Mouse (Mus musculus): ENCODE results near the gene Neto2. TPM values are rescaled to one million over a fixed set of nuclear protein-coding genes. Genes with fewer than 3 reads are reported as not detected.
"Not testable (repeated sequence)": the region's sequence is repeated elsewhere in the genome, so short reads cannot be mapped to it uniquely, and the experiment has no call there.

The Neto2 gene
- polyA plus RNA-seq, 1 experiment: 1.4 TPM

DNA sequence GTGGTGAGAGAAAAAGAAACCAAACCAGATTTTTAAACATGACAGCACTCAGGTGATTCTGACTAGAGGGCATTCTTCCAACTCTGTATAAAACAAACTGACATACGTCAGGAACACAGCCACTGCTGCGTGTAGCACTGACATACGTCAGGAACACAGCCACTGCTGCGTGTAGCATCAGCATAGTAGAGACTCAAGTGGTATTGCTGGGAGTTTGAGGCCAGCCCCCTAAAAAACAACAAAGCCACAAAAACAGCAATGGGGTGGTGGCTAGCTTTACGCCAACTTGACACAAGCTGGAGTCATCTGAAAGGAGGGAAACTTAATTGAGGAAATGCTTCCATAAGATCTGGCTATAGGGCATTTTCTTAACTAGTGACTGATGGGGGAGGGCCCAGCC, 77.5 kb downstream of the Neto2 start:
- Histone ChIP-seq H3K36me3 (ENCODE audit: control insufficient read depth, insufficient read depth, low read length) (no peaks in the 10 kb centered on the region), H3K27me3 (ENCODE audit: control insufficient read depth, insufficient read depth, low read length) (no peaks in the 10 kb centered on the region), H3K4me3 (ENCODE audit: control insufficient read depth, low read depth, low read length) (no peak overlapping the region), H3K4me1 (ENCODE audit: control insufficient read depth, insufficient read depth, low read length) (no peaks in the 10 kb centered on the region), H3K27ac (ENCODE audit: control insufficient read depth, insufficient read depth, low read depth, low read length) (no peak overlapping the region)
- TF ChIP-seq CTCF (IDR thresholded peaks at IDR 0.05; ENCODE audit: control insufficient read depth, insufficient read depth, insufficient replicate concordance, low read depth, low read length): no peak
- TF ChIP-seq POLR2A (IDR thresholded peaks at IDR 0.05; ENCODE audit: control insufficient read depth, low read depth, low read length): no peak

DNA sequence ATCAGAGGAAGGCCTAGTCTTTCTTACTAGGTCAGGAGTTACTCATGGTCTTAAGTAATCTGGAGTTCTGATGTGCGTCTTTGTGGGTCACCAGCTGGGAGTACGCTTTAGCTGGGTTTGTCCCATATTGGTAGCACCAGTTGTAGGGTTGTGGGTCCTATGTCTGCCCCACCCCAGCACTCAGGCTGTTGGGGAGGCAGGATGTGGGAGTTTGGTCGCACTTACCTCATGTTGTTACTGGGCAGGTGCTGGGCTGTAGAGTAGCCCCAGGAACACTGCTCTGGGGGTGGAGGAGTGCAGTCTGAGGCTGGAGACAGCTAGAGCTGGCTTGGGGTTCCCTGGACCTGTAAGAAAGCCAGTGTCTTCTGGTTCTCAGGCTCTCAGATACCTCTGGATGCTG, 81.9 kb downstream of the Neto2 start:
- Histone ChIP-seq H3K4me3 (ENCODE audit: control insufficient read depth, low read depth, low read length) (no peak overlapping the region), H3K27ac (ENCODE audit: control insufficient read depth, insufficient read depth, low read depth, low read length) (no peak overlapping the region), H3K4me1 (ENCODE audit: control insufficient read depth, insufficient read depth, low read length) (no peaks in the 10 kb centered on the region), H3K27me3 (ENCODE audit: control insufficient read depth, insufficient read depth, low read length) (no peaks in the 10 kb centered on the region), H3K36me3 (ENCODE audit: control insufficient read depth, insufficient read depth, low read length) (no peaks in the 10 kb centered on the region)
- no peak for TF ChIP-seq CTCF (IDR thresholded peaks at IDR 0.05; ENCODE audit: control insufficient read depth, insufficient read depth, insufficient replicate concordance, low read depth, low read length)
- no peak for TF ChIP-seq POLR2A (IDR thresholded peaks at IDR 0.05; ENCODE audit: control insufficient read depth, low read depth, low read length)

DNA sequence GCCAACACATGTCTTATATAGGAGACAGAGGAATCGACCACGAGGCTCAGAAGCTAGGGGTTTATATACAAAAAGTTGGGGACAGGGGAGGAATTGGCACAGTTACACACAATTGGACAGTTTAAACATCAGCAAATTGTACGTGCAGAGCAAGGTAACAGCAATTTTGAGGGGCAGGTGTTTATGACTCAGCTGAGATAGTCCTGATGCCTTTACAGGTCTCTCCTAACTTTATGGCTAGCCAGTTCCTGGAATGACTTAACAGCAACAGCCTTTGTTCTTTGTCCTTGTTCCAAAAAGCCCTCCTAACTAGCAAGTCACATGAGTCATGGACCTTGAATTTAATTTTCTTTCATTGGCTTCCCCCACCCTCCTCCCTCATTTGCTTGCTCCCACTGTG, 83.6 kb downstream of the Neto2 start:
- not testable (repeated sequence) for H3K27ac ChIP-seq (ENCODE audit: control insufficient read depth, insufficient read depth, low read depth, low read length); H3K4me3 ChIP-seq (ENCODE audit: control insufficient read depth, low read depth, low read length); H3K27me3 ChIP-seq (ENCODE audit: control insufficient read depth, insufficient read depth, low read length); H3K36me3 ChIP-seq (ENCODE audit: control insufficient read depth, insufficient read depth, low read length); H3K4me1 ChIP-seq (ENCODE audit: control insufficient read depth, insufficient read depth, low read length)

DNA sequence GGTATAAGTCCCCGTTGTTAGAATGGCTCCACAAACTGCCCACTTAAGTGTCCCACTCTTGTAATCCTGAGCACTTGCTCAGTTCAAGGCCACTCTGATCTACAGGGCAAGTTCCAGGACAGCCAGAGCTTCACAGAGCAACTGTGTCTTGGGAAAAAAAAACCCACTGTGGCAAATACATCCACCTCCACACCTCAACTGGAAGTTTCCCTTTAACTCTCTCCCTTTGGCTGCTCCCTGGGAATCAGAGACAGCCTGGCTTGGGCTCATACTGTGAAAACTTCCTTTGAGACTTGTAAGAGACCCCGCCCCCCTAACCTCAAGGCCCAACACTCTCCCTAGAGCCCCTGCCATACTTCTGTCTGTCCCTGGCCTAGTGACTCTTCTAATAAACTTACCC, 91.9 kb downstream of the Neto2 start:
- Histone ChIP-seq H3K27ac (ENCODE audit: control insufficient read depth, insufficient read depth, low read depth, low read length) (no peak overlapping the region), H3K4me3 (ENCODE audit: control insufficient read depth, low read depth, low read length) (no peak overlapping the region), H3K4me1 (ENCODE audit: control insufficient read depth, insufficient read depth, low read length) (no peaks in the 10 kb centered on the region), H3K27me3 (ENCODE audit: control insufficient read depth, insufficient read depth, low read length) (no peaks in the 10 kb centered on the region), H3K36me3 (ENCODE audit: control insufficient read depth, insufficient read depth, low read length) (no peaks in the 10 kb centered on the region)
- TF ChIP-seq CTCF (IDR thresholded peaks at IDR 0.05; ENCODE audit: control insufficient read depth, insufficient read depth, insufficient replicate concordance, low read depth, low read length) (no peak), POLR2A (IDR thresholded peaks at IDR 0.05; ENCODE audit: control insufficient read depth, low read depth, low read length) (no peak)

DNA sequence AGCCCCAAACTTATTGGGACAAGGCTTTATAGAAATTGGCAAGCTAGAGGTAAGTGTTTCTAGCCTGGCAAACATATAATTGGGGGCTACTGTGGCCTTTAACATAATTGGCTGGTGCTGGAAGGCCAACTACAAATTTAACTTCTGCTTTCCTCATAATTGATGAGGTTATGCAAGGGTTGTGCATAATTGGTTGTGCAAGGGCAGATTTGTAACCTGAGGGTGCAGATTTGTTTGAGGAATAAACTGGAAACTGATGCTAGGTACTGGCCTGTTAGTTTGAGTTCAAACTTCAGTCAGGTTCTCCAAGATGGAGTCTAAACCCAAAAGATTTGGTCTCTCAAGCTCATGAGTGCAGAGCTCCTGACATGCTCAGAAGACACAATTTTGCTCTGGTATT, 92.9 kb downstream of the Neto2 start:
- Histone ChIP-seq H3K27ac (ENCODE audit: control insufficient read depth, insufficient read depth, low read depth, low read length) (no peak overlapping the region), H3K4me3 (ENCODE audit: control insufficient read depth, low read depth, low read length) (no peak overlapping the region), H3K27me3 (ENCODE audit: control insufficient read depth, insufficient read depth, low read length) (no peaks in the 10 kb centered on the region), H3K36me3 (ENCODE audit: control insufficient read depth, insufficient read depth, low read length) (no peaks in the 10 kb centered on the region), H3K4me1 (ENCODE audit: control insufficient read depth, insufficient read depth, low read length) (no peaks in the 10 kb centered on the region)
- TF ChIP-seq CTCF (IDR thresholded peaks at IDR 0.05; ENCODE audit: control insufficient read depth, insufficient read depth, insufficient replicate concordance, low read depth, low read length) (no peak), POLR2A (IDR thresholded peaks at IDR 0.05; ENCODE audit: control insufficient read depth, low read depth, low read length) (no peak)

DNA sequence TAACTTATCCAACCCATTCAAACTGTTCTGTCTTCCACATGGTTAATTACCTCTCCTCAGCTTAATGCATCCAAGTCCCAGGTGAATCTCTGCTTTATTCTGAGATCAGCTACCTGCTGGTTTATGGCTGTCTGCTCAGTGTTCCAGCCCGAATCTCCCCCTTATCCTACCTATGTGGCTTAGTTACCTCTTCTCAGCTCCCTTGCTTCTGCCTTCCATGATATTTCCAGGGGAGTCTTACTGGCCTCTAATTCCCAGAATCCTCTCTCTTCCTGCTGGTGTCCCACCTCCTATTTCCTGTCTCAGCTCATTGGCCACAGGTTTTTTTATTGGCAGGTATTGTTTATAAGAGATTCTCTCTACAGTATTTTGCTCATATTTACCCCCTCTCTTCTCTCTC, 93.8 kb downstream of the Neto2 start:
- H3K36me3 ChIP-seq (ENCODE audit: control insufficient read depth, insufficient read depth, low read length): no peaks in the 10 kb centered on the region
- no peaks in the 10 kb centered on the region for H3K27me3 ChIP-seq (ENCODE audit: control insufficient read depth, insufficient read depth, low read length)
- no peaks in the 10 kb centered on the region for H3K4me1 ChIP-seq (ENCODE audit: control insufficient read depth, insufficient read depth, low read length)
- H3K4me3 ChIP-seq (ENCODE audit: control insufficient read depth, low read depth, low read length): no peak overlapping the region
- TF ChIP-seq CTCF (IDR thresholded peaks at IDR 0.05; ENCODE audit: control insufficient read depth, insufficient read depth, insufficient replicate concordance, low read depth, low read length) (no peak), POLR2A (IDR thresholded peaks at IDR 0.05; ENCODE audit: control insufficient read depth, low read depth, low read length) (no peak)
- no peak overlapping the region for H3K27ac ChIP-seq (ENCODE audit: control insufficient read depth, insufficient read depth, low read depth, low read length)

DNA sequence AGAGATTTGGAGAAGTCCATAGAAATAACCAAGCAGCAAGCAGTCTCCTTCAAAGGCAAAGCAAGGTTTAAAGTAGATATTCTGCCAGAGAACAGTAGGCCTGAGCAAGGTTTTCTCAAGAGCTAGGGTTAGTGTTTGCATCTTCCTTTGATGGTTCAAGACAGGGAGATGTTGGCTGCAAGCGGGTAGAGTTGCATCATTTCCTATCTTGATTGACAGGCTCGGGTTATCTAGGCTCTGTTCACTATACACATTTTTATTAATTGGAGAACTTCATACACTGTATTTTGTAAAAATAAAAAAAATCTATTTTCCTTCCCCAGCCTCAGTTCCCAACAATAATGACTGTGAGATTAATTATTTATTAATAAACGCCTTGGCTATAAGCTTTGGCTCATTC, 94.2 kb downstream of the Neto2 start:
- Histone ChIP-seq H3K27ac (ENCODE audit: control insufficient read depth, insufficient read depth, low read depth, low read length) (no peak overlapping the region), H3K4me1 (ENCODE audit: control insufficient read depth, insufficient read depth, low read length) (no peaks in the 10 kb centered on the region), H3K36me3 (ENCODE audit: control insufficient read depth, insufficient read depth, low read length) (no peaks in the 10 kb centered on the region), H3K4me3 (ENCODE audit: control insufficient read depth, low read depth, low read length) (no peak overlapping the region), H3K27me3 (ENCODE audit: control insufficient read depth, insufficient read depth, low read length) (no peaks in the 10 kb centered on the region)
- TF ChIP-seq CTCF (IDR thresholded peaks at IDR 0.05; ENCODE audit: control insufficient read depth, insufficient read depth, insufficient replicate concordance, low read depth, low read length) (no peak), POLR2A (IDR thresholded peaks at IDR 0.05; ENCODE audit: control insufficient read depth, low read depth, low read length) (no peak)

DNA sequence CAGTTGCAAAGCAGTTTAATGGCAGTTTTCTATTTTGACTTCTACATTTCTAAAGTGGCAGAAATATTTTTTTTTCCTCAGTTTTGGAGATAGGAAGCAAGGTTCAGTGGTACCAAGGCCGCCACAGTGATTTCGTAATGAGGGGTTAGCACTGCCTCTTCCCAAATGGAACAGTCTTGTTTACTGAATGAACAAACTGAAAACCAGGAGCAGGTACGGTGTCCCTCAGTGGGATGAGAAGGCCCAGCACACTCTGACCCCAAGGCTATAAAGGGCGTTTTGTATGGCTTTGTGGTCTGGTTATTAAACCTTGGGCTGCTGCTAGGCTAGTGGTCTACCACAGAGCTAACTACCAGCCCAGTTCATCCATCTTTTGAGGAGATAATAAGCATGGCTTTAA, 96.5 kb downstream of the Neto2 start:
- TF ChIP-seq CTCF (IDR thresholded peaks at IDR 0.05; ENCODE audit: control insufficient read depth, insufficient read depth, insufficient replicate concordance, low read depth, low read length): no peak
- no peak for TF ChIP-seq POLR2A (IDR thresholded peaks at IDR 0.05; ENCODE audit: control insufficient read depth, low read depth, low read length)
- Histone ChIP-seq H3K4me1 (ENCODE audit: control insufficient read depth, insufficient read depth, low read length) (no peaks in the 10 kb centered on the region), H3K36me3 (ENCODE audit: control insufficient read depth, insufficient read depth, low read length) (no peaks in the 10 kb centered on the region), H3K27me3 (ENCODE audit: control insufficient read depth, insufficient read depth, low read length) (no peaks in the 10 kb centered on the region), H3K27ac (ENCODE audit: control insufficient read depth, insufficient read depth, low read depth, low read length) (no peak overlapping the region), H3K4me3 (ENCODE audit: control insufficient read depth, low read depth, low read length) (no peak overlapping the region)
